Mouse (Mus musculus) thymus, postnatal 36 days (tissue): Measurements from ENCODE around the gene D6Ertd527e.
"Not testable (repeated sequence)": the region's sequence is repeated elsewhere in the genome, so short reads cannot be mapped to it uniquely, and the experiment has no call there.

Source experiments
- DNase-seq, 2 experiments: peaks; one replicate each; pipeline ENCODE4 v3.0.0; 2022; ENCODE audit warnings: mixed read lengths in 2 of 2

D6Ertd527e gene

DNA sequence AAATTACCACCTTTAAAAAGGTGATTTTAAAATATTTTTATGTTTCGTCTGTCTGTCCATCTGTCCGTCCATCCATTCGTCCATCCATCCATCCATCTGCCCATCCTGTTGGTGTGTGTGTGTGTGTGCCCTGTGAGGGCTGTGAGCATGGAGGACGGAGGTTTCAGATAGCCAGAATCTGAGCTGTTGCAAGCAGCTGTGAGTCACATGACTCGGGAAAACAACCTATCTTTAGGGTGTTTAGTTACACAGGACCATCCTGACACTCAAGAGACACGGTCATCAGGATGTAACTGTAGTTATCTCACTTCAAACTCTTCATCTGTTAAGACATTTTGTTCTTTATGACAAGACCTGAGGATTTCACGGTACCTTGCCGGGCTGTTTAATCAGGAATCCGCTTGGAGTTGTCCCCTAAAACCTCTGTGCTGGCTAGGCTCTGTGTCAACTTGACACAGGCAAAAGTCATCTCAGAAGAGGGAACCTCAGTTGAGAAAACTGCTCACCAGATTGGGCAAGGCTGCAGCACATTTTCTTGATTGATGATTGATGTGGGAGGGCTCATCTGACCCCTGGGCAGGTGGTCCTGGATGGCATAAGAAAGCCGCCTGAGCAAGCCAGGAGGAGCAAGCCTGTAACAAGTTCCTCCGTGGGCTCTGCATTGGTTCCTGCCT, at the start of gene D6Ertd527e:
D6Ertd527e (plus strand) TSS at position 624 of the 674 bp plus-strand sequence.
- DNase-seq, result no peak

DNA sequence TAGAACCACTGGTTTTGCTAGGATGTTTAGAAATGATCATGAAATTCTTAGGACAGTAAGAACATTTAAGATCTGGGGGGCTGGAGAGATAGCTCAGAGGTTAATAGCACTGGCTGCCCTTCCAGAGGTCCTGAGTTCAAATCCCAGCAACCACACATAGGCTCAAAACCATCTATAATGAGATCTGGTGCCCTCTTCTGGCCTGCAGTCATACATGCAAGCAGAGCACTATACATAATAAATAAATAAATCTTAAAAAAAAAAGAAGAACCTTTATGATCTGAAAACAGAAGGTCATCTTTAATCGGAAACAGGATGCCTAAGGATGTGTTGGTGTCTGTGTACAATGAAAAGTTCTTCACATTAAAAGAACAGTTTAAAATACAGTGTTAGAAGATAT, 44.8 kb upstream of the D6Ertd527e start:
- no peak for DNase-seq

DNA sequence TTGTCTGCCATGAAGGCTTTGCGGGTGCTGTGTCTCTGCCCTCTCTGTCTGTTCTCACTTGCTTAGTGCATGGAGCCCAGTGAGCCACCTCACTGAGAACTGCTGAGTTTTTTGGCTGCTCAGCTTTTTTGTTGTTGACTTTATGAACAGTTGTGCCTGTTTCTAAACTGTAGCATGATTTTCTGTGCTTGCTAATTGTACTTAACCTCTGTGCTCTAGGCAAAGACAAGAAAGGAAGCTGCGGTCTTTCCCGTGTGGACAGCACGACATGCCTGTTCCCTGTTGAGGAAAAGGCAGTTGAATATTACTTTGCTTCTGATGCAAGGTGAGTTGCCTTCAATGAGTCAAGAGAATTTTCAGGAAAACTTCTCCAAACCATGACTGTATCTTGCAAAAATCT, 41.0 kb upstream of the D6Ertd527e start:
- DNase-seq, result no peak

DNA sequence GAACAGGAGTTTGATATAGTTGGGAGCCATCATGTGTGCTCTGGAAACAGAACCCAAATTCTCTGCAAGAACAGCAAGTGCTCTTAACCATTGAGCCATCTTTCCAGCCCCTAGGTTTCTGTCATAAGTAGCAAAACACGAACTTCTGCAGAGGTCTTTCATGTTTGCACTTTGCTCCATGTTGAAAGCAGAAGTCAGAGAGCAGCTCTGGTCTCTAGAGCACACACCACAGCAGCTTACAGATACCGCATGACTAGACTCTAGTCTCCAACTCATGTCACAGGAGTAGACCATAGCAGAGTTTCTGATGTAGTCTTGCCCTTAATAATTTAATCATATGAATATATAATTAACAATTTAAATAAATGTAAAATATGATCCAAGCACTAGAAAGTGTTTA, 36.3 kb upstream of the D6Ertd527e start:
- DNase-seq, result no peak

DNA sequence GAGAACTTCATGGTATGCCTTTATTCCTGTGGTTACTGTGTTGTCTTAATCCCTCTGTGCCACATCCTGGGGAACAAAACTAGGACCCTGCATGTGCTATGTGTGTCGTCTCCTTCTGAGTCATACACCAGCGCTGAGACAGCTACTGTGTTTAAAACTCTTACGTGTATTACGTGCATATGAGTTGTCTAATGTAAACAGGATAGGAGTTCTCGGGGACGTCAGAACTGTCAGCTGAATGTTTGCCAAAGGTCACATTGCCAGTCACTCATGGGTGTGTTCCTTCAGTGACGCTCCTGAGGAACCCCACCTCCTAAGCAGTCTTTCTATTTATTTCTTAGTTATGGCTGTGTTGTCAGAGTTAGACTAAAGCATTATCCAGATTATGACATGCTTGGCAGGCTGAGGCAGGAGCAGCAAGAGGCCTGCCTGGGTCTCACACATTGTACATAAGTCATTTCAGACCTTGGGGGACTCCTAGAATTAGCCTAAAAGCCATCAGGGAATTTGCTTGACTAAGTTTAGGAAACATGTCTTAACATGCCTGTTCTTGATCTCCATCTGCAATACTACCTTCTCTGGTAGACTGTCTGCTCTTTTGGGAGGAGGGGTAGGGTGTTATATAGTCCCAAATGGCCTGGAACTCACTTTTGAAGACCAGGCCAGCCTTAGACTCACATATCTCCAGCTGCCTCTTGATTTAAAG, 35.2 kb upstream of the D6Ertd527e start:
- no peak for DNase-seq

DNA sequence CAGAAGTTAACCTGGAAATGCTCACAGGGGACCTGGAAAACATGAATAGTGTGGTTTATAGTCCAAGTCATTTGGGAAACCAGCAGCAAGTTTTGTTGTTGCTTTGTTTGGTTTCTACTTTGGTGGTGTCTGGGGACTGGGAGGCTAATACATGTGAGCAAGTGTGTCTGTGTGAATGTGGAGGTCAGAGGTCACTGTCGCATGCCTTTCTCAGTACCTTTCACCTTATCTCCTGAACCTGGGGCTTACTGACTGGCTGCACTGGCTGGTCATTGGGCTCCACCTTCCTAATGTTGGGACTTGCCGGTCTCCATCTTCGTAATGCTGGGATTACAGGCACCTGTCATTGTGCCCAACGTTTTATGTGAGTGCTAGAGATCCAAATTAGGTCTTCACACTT, 33.9 kb upstream of the D6Ertd527e start:
- no peak for DNase-seq

DNA sequence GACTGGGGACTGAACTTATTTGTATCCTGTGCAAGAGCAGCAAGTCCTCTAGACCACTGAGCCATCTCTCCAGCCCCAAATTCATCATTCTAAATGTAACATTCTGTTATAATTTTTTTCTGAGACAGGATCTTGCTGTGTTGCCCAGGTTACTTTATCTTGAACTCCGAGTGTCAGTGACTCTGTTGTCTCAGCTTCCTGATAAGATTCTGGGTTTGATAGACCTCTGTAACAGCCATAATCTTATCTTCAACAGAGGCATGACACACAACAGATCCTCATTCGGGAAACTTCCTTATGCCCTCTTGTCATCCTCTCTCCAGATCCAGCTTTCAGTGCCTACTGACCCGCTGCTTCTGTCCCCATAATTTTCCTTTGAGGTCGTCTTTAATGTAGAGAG, 31.8 kb upstream of the D6Ertd527e start:
- DNase-seq, result no peak

DNA sequence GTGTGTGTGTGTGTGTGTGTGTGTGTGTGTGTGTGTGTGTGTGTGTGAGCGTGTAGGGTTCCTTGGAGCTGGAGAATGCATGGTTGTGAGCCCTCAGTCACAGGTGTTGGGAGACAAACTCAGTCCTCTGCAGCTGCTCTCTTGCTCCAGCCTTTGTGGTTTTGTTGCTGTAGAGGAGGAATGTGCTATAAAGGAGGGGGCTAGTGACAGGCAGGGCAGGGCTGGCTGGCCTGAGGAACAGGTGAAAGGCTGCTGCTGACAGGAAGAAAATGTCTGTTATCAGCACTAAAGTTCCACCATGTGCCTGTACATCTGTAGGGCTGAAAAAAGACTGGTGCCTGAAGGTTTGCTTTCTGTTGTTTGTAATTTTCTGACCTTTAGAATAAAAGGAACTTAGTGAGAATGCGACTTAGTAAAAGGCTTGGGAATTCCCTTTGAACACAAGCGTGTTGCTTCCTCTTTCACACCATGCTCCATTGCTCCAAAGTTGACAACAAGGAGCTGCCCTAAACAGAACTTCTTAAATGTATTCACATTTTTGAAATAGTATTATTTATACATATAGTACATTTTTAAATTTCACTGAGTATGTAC, 29.4 kb upstream of the D6Ertd527e start:
- DNase-seq, result peak; percentile 47 to 74

DNA sequence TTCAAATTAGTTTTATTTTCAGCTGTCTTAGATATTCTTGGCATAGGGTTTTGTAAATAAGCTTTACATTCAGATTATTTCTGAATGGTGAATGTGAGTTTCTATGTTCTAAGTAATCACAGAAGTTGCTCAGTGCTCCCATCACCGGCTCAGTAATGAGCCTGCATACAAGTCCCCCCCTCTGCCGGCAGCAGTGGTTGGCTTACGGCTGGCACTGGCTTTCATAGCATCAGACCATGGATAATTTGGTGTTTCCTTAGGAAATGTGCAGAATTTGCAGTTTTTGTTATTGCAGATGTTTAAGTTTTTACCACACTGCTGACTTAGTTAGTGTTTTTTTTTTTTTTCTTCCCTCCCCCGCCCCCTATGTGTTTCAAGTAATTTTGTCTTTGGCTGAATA, 25.1 kb upstream of the D6Ertd527e start:
- no peak for DNase-seq

DNA sequence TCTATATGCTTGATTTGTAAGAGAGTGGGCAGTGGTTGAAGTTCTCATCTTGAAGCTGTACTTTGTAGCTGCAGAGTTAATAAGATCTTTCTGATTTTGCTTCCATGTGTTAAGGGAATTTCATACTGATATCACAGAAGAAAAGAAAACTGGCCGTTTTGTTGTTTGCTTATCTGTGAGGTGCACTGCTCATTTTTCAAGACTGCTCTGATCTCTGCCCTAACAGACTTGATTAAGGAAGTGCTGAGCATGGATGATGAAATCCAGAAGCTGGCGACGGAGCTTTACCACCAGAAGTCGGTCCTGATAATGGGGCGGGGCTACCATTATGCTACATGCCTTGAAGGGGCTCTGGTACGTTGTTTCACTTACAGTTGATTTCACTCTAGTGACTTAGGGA, 19.5 kb upstream of the D6Ertd527e start:
- no peak for DNase-seq

DNA sequence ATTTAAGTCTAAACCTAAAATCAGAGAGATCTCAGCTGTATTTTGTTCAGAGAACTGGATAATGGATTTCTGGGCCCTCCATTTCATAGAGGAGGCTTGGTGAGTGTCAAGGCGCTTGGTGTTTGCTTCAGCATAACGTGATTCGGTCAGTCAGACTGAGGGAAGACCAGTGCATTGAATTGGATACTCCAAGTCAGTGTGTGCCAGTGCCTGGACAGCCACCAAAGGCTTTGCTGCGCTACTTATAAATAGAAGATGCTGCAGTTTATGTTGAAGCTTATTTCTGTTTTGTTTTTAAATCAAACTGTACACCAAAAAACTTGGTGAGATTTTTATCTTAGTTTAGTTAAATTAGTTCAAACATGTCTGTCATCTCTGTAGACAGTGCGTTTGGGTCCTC, 16.2 kb upstream of the D6Ertd527e start:
- DNase-seq, result no peak

DNA sequence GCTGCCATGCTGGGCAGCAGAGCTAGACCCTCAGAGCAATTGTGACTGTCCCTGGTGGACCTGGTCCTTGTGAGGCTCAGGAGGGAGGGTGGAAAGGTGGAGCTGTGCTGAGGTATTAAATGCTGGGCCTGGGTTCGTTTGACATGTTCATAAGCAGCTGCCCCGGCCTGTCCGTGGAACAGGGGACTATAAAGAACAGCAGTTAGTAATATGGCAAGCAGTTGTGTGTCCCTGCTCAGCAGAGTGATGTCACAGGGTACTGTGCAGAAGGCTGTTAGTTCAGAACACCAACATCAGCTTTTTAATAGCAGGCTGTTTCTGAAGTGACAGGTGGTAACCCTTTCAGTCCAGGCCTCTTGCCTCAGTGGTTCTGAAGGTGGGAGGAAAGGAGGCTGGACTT, 13.7 kb upstream of the D6Ertd527e start:
- no peak for DNase-seq

DNA sequence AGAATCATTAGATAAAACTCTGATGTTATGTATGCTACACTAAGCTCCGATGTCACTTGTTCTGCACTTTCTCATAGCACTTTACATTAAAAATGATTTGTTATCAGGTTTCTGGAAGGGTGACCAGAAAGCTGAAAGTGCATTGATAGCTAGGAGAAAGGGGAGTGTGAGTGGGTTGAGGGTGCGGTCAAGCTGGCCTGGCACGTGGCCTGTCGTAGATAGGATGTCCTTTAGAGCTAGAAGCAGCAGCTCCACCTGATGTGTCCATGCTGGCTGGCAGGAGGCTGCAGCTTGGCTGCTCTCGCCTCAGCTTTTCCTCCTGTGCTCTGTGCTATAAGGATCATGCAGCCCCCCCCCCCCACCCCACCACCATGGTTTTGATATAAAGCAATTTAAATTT, 12.1 kb upstream of the D6Ertd527e start:
- no peak for DNase-seq

DNA sequence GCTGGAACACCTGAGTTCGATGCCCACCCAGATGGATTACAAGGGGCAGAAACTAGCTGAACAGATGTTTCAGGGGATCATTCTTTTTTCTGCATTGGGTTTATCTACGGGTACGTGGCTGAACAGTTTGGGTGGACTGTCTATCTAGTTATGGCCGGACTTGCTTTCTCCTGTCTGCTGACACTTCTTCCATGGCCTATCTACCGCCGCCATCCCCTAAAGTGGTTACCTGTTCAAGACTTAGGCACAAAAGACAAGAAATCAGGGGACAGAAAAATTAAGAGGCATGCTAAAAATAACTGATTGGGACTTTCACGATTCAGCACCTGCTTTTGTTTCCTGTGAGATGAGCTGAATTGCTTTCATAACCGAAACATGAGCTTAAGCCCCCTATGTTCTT, 10.9 kb upstream of the D6Ertd527e start:
- DNase-seq, result not testable (repeated sequence)

DNA sequence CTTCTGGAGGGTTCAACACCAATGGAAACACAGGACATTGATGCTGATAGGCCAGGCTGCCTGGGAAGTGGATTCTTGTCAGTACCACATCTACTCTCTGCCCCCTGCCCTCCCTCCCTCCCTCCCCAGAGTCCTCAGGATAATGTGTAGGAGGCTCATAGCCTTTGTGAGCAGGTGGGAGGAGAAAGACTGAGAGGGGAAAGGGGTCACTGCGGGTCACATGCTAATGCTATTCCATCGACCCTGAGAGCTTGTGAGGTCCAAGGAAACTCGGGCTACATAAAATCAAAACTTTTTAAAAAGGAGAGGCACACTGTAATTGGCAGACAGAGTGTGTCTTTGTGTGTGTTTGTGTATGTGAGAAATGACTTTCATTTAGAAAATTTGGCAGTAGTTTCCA, 5.3 kb upstream of the D6Ertd527e start:
- no peak for DNase-seq

DNA sequence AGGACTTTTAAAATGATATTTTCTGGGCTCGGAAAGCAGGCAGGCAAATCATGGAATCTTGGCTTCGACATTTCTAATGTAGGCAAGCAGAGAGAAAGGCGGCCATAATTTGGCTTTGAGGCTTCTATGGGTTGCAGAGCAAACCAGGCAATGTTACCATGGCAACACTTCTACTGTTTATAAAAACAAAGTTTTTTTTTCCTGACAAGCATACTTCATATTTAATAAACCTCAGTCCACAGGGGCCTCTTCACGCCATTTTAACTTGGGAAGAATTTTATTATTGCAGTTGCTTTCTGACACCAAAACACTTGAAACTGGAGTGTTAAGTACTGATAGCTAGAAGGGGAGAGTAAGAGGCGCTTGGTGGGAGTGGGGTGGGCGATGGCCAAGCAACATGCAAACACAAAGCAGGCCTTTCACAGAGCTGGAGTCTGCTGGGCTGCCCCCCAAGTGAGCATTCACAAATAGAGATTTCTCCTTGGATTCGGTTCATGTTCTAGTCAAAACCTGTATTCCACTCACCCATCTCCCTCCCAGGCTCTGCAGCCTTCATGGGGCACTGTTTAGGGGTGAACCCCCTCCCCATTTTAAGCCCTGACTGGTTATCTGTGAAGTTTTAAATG, 4.8 kb upstream of the D6Ertd527e start:
- no peak for DNase-seq

DNA sequence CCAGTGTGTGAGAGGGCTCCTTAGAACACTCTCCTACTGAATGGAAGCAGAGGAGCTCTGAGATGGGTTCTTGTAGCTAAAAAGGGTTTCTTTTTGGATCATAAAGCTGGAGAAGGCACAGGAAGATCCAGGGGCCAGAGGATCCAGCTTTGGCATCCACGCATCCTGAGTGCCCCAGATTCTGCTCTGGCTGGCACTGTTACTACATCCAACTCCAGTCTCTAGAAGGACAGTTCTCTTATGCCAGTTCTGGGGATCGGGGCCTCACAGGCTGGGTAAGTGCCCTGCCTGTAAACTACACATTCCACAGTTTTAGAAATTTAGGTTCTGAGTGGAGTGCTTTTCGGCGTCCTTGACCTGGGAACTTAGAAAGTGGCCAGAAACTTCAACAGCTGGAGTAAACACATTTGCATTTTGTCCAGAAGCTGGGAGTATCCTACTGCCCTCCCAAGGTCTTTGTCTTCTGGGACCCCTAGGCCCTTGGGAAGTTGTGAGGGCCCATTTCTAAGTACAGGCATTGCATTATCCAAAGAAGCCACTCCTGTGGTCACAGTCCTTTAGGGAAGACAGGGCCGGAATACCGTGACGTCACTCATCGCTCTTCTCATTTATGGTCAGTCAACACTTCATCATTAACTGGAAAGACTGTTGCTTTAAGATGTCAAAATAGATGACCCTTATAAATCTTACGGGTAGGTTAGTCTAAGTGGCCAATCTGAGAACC, 4.1 kb upstream of the D6Ertd527e start:
- no peak for DNase-seq

DNA sequence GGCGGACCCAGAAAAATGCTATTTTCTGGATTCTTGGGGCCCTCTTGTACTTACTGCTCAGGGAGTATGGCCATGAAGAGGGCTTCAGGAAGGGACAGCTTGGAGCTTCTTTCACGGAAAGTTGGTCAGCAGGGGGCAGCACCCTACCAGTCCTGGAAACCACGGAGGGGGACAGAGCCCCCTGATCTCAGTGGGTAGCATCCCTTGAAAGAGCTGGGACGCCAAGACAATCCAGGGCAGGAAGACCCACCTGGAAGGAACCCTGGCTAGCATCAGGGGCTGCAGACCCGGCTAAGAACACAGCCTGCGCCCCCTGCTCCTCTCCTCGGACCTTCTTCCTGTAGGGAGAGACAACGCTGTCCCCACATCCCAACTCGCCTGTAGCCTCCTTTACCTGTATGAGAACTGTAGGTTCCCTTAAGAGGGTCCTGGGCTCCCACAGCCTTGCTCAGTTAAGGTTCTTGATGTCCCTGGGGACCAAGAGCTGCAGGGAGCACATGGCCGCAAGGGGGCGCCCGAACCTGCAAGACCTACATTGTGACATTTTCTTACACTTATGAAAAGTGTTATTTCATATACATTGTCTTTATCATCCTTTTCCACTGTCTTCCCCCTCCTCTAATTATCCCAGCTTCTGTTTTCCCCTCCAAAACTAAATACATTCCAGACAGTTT, 3.1 kb upstream of the D6Ertd527e start:
- DNase-seq, result peak; percentile 85 to 89

DNA sequence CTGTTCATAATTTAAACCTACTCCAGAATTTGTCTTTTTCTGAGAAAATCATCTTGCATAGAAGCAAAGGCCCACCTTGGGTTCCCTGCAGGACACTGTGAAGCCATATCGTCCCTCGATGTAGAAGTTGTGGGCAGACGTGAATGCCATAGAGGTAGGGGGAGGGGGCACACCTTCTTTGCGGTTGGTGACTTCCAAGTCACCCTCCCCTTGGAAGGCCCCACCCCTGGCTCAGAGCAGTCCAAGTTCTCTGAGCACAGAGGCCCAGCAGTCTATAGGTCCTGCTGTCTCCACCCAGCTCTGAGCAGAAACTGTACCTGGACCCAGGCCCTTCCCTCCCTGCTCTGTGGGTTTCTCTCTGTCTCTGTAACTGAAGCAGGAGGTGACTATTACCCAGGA, 2.6 kb upstream of the D6Ertd527e start:
- peak; percentile 18 to 28 for DNase-seq

DNA sequence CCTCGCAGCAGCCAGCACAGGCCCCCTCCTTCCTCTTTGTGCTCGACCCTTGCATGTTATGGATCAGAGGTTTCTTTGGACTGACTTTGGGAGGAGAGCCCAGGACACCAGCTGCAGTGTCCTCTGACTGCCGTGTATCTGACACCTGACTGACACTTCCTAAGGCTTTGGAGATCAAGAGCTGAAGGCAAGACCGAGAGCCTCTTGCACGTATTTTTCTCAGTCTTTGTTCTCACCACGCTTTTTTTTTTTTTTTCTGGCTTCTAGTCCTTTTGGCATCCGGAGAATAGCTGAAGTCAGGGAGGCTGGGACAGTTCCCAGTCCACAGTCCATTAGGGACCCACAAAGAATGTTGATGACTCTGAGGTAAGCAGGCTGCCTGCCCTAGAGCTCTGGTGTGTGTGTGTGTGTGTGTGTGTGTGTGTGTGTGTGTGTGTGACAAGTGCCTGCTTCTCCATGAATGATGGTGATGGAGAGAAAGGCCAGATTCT, 2.1 kb upstream of the D6Ertd527e start:
- DNase-seq, result no peak

DNA sequence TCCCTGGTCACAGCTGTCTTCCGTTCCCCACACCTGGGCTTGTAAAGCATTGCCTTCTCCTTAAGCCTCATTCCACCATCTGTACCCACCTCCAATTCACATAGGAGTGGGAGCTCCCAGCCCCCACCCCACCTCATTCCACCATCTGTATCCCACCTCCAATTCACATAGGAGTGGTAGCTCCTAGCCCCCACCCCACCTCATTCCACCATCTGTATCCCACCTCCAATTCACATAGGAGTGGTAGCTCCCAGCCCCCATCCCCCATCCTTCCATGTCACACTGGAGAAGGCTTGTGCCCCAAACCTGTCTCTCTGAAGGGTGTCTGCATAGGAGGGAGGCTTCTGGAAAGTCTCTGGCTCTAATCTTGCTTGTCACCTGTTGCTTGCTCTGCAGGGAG, 1.2 kb upstream of the D6Ertd527e start:
- no peak for DNase-seq

DNA sequence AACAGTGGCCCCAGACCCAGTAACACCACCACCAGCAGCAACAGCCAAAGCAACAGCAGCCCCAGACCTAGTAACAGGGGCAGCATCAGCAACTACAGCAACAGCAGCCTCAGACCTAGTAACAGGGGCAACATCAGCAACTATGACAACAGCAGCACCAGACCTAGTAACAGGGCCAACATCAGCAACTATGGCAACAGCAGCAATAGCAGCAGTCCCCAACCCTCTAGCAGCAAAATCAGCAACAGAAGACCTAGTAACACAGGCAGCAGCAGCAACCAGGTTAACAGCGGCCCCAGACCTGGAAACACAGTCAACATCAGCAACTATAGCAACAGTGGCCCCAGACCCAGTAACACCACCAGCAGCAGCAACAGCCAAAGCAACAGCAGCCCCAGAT, 6.9 kb downstream of the D6Ertd527e start:
- DNase-seq, result no peak
